Mouse (Mus musculus) ES-E14 (cell line): ENCODE data around the gene Mn1.

Experiments
- CHD2 ChIP-seq: IDR thresholded peaks from 2 replicates; pipeline ENCODE4 v1.6.1; 2014; ENCODE audit warnings: mild to moderate bottlenecking, low read depth, low read length, inconsistent platforms
- HCFC1 ChIP-seq: IDR thresholded peaks from 2 replicates; pipeline ENCODE4 v1.6.1; 2012; ENCODE audit warnings: low read length, inconsistent platforms, borderline replicate concordance; ENCODE audit not compliant: insufficient read depth
- MAFK ChIP-seq: IDR thresholded peaks from 2 replicates; pipeline ENCODE4 v1.6.1; 2014; ENCODE audit warnings: mild to moderate bottlenecking, low read depth, low read length, inconsistent platforms; ENCODE audit not compliant: insufficient read depth
- ZC3H11A ChIP-seq: IDR thresholded peaks from 2 replicates; pipeline ENCODE4 v1.6.1; 2012; ENCODE audit warnings: low read depth, mild to moderate bottlenecking, inconsistent platforms, low read length, borderline replicate concordance
- ZNF384 ChIP-seq: IDR thresholded peaks from 2 replicates; pipeline ENCODE4 v1.6.1; 2012; ENCODE audit warnings: low read depth, low read length, inconsistent platforms

DNA sequence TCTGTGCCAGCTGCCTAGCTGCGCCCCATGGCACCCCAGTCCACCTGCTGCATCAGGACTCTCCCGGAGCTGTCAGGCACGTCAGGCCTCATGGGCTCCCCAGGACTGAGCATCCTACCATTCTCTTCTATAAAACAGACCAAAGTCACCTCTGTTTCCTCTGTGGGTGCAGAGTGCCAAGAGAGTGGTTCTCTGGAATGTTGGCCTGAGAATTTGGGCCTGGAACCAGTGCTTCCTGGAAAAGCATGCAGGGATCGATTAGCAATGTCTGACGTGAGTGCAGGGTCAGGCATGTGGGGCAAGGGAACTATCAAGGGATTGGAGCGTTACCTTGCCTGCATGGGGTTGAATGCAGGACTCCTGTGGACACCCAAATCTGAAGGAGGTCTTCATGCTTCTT, 59.0 kb downstream of the Mn1 start:
- no peak for TF ChIP-seq MAFK
- no peak for TF ChIP-seq HCFC1
- no peak for TF ChIP-seq ZNF384
- TF ChIP-seq CHD2: no peak
- TF ChIP-seq ZC3H11A: no peak
